Mouse (Mus musculus): Measurements from ENCODE around the gene Mgmt.

DNA sequence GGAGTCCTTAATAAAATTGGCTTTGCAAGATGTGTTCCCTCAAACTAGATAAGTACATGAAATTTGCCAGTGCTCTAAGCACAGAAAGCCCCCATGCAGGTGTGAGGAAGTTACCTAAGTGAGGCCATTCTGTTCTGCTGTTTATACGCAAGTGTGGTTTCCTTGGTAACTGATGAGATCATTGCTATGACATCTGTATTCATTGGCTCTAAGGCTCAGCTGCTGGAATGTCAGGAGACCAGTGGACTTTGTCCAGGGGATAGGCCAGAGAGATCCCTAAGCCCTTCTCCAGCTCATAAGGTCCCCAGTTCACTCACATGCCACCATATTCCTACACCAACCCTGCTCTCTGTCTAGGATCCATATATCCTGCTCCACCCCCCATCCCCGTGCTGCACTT, 257.4 kb downstream of the Mgmt start:
- TF ChIP-seq NELFE (IDR thresholded peaks at IDR 0.05; ENCODE audit: low read depth, low read length) (no peak), ETS1 (conservative IDR thresholded peaks at IDR 0.05; ENCODE audit: low read depth, low read length) (no peak), ZMIZ1 (IDR thresholded peaks at IDR 0.05; ENCODE audit: low read depth, low read length) (no peak), POLR2A (IDR thresholded peaks at IDR 0.05; ENCODE audit: low read depth, low read length) (no peak), CTCF (conservative IDR thresholded peaks at IDR 0.05 in 1 of 2, IDR thresholded peaks at IDR 0.05 in 1 of 2; ENCODE audit: low read depth in 2 of 2, low read length in 2 of 2) (no peak), CHD2 (IDR thresholded peaks at IDR 0.05; ENCODE audit: low read length) (no peak), RAD21 (IDR thresholded peaks at IDR 0.05; ENCODE audit: low read depth, low read length) (no peak), USF1 (IDR thresholded peaks at IDR 0.05; ENCODE audit: low read depth, low read length) (no peak), ZC3H11A (IDR thresholded peaks at IDR 0.05; ENCODE audit: low read depth, low read length) (no peak), GABPA (IDR thresholded peaks at IDR 0.05; ENCODE audit: insufficient replicate concordance, low read depth, low read length) (no peak), EP300 (IDR thresholded peaks at IDR 0.05; ENCODE audit: low read length) (no peak), NRF1 (IDR thresholded peaks at IDR 0.05; ENCODE audit: low read depth, low read length) (no peak), POLR2AphosphoS2 (IDR thresholded peaks at IDR 0.05; ENCODE audit: low read depth, low read length) (no peak)

All from CH12.LX (cell line).